Mouse (Mus musculus) embryonic facial prominence, embryonic 11.5 days (tissue): Measurements from ENCODE around the gene Pfkp. TPM values are rescaled to one million over a fixed set of nuclear protein-coding genes. Genes with fewer than 3 reads are reported as not detected.

Experiments used
- ATAC-seq: fragments of 200-750 bp; cut with Nextera tagmentation; replicated peaks from 2 replicates; pipeline ENCODE4 v1.8.0; 2017; ENCODE audit warnings: low read depth; ENCODE audit not compliant: insufficient number of reproducible peaks, low FRiP score, low TSS enrichment
- DNase-seq: peaks from one replicate; pipeline ENCODE4 v3.0.0-alpha.2; 2015; ENCODE audit warnings: low spot score
- H3K27ac ChIP-seq: fragments of 300-500 bp; sonication (generic); replicated peaks from 2 replicates; pipeline ENCODE4 v1.5.1; 2014; ENCODE audit warnings: mild to moderate bottlenecking, low read depth, low read length, control low read depth
- H3K27me3 ChIP-seq: fragments of 300-500 bp; sonication (generic); 2 replicates; pipeline ENCODE4 v1.6.1; 2014; ENCODE audit warnings: mild to moderate bottlenecking, low read length, moderate library complexity, mixed read lengths; ENCODE audit not compliant: control insufficient read depth, insufficient read depth
- H3K36me3 ChIP-seq: fragments of 300-500 bp; sonication (generic); replicated peaks from 2 replicates; pipeline ENCODE4 v1.6.1; 2014; ENCODE audit warnings: low read depth, mild to moderate bottlenecking, low read length, moderate library complexity, mixed read lengths; ENCODE audit not compliant: control insufficient read depth, insufficient read depth
- H3K4me1 ChIP-seq: fragments of 300-500 bp; sonication (generic); 2 replicates; pipeline ENCODE4 v1.6.1; 2014; ENCODE audit warnings: low read length, mixed read lengths; ENCODE audit not compliant: control insufficient read depth, insufficient read depth
- H3K4me2 ChIP-seq: fragments of 300-500 bp; sonication (generic); 2 replicates; pipeline ENCODE4 v1.6.1; 2014; ENCODE audit warnings: low read depth, mild to moderate bottlenecking, control low read depth, low read length, moderate library complexity
- H3K4me3 ChIP-seq: fragments of 300-500 bp; sonication (generic); 2 replicates; pipeline ENCODE4 v1.5.1; 2014; ENCODE audit warnings: low read depth, low read length, control low read depth
- H3K9ac ChIP-seq: fragments of 300-500 bp; sonication (generic); replicated peaks from 2 replicates; pipeline ENCODE4 v1.6.1; 2014; ENCODE audit warnings: mild to moderate bottlenecking, control low read depth, low read length
- H3K9me3 ChIP-seq: fragments of 300-500 bp; sonication (generic); replicated peaks from 2 replicates; pipeline ENCODE4 v1.6.1; 2016; ENCODE audit warnings: mild to moderate bottlenecking, low read length, inconsistent platforms, mixed read lengths; ENCODE audit not compliant: control insufficient read depth
- WGBS: fragments of 180-500 bp; shearing (Covaris S2); extraction: QIAGEN DNeasy Blood & Tissue Kit; methylation state at CpG from one replicate; pipeline ENCODE4 v1.1.7; 2014; 5-methylcytosine and 5-hydroxymethylcytosine counted together
- polyA plus RNA-seq: library from polyadenylated mRNA; unstranded; fragments of >200 nt; fragmentation: Nextera tagmentation; extraction: Ambion mirVana; gene quantifications from 2 replicates; pipeline ENCODE4 v1.2.1, GENCODE M21; 2014

Gene Pfkp
- polyA plus RNA-seq, 1 experiment from 2014 or later = 16.7 TPM

DNA sequence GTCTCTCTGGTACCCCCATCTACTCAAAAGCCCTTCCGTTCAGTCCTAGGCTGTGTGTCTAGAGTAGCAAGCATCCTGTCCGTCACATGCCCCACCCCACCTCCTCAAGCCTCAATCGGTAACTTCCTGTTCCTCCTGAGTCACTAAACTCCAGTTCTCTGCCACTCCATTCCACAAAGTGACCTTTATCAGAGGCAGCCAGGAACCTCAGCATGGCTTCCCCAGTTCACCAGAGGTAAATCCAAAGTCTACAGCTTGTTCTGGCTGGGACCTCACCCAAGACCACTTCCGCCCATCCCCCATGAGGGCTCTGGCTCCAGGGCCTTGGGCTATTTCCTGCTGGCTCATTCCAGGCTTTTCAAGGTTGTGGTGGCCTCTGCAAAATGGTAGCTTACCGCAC lies 6.1 kb downstream of the Pfkp start:
- H3K27ac ChIP-seq = no peak overlapping the region
- no peak overlapping the region for H3K9ac ChIP-seq
- no peak overlapping the region for H3K4me3 ChIP-seq
- H3K4me2 ChIP-seq = no peak overlapping the region
- ATAC-seq = no peak
- no peaks in the 10 kb centered on the region for H3K4me1 ChIP-seq
- DNase-seq = no peak
- H3K36me3 ChIP-seq = no peaks in the 10 kb centered on the region
- H3K27me3 ChIP-seq = no peaks in the 10 kb centered on the region
- WGBS = 82% methylated on average over 5 of the region's 5 CpGs
- H3K9me3 ChIP-seq = no peaks in the 10 kb centered on the region

DNA sequence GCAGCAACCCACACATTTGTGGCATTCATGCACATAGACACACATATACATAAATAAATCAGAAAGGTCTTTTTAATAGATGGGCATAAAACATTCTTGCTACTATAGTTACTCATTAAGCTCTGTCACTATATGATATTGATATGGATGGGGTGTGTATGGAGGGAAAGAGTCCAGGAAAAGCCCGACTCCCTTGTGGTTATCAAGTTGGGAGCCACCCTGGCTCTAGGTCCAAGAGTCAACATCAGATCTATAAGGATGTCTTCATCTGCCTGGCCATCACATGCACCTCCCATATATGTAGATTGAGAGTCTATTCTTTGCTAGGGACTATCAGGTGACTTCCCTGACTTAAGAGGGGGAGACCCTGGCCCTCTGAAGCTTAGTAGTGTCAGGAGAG lies 7.1 kb downstream of the Pfkp start:
- ATAC-seq = no peak
- DNase-seq = no peak
- H3K4me2 ChIP-seq = no peak overlapping the region
- H3K9ac ChIP-seq = no peak overlapping the region
- H3K4me1 ChIP-seq = no peaks in the 10 kb centered on the region
- no peaks in the 10 kb centered on the region for H3K36me3 ChIP-seq
- WGBS = 92% methylated on average over 1 of the region's 1 CpGs
- H3K4me3 ChIP-seq = no peak overlapping the region
- no peaks in the 10 kb centered on the region for H3K27me3 ChIP-seq
- H3K9me3 ChIP-seq = no peaks in the 10 kb centered on the region
- no peak overlapping the region for H3K27ac ChIP-seq

DNA sequence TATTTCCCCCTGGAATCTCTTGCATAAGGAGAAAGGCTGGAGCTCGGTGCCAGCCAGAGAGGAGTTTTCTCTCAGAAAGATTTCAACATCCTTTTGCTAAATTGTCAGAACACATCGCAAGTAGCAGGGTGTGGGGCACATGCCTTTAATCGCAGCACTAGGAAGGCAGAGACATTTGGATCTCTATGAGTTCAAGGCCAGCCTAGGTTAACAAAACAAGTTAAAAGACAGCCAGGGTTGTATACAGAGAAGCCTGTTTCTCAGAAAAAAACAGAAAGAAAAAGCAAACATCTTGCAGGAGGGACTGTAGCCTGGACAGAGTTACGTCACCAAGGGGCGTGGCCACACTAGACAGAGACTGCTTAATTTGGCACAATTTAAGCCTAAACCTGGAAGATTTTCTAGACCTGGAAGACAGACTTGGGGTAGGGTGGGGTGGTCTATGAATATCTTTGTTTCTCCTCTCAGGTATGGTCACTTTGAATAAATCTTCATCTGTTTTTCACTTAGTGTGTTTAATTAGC lies 9.0 kb downstream of the Pfkp start:
- H3K9ac ChIP-seq = no peak overlapping the region
- no peak overlapping the region for H3K27ac ChIP-seq
- H3K4me2 ChIP-seq = no peak overlapping the region
- no peaks in the 10 kb centered on the region for H3K36me3 ChIP-seq
- no peak for ATAC-seq
- 73% methylated on average over 5 of the region's 5 CpGs for WGBS
- no peaks in the 10 kb centered on the region for H3K9me3 ChIP-seq
- no peaks in the 10 kb centered on the region for H3K27me3 ChIP-seq
- no peak overlapping the region for H3K4me3 ChIP-seq
- DNase-seq = no peak
- H3K4me1 ChIP-seq = no peaks in the 10 kb centered on the region

DNA sequence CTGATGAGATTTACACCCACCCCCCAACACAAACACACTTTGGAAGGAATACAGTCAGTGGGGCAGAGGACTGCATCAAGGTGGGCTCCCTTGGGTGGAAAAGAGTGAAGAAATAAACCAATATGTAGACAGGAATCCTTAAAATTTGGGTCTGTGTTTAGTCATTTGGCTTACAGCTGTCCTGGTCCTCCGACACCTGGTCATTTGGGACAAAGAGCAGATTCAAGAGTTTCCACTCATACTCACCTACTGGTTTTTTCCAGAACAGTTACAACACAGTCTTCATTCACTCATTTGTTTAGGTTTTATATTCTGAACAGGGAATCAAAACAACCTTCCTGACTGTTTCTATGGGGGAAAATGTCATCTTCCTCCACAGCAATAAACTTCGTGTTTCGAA lies 9.6 kb downstream of the Pfkp start:
- Histone ChIP-seq H3K4me3 (no peak overlapping the region), H3K27me3 (no peaks in the 10 kb centered on the region), H3K4me1 (no peaks in the 10 kb centered on the region), H3K9me3 (no peaks in the 10 kb centered on the region), H3K36me3 (no peaks in the 10 kb centered on the region), H3K9ac (no peak overlapping the region), H3K27ac (no peak overlapping the region), H3K4me2 (no peak overlapping the region)
- DNase-seq (no peak), ATAC-seq (no peak)
- 73% methylated on average over 3 of the region's 3 CpGs for WGBS

DNA sequence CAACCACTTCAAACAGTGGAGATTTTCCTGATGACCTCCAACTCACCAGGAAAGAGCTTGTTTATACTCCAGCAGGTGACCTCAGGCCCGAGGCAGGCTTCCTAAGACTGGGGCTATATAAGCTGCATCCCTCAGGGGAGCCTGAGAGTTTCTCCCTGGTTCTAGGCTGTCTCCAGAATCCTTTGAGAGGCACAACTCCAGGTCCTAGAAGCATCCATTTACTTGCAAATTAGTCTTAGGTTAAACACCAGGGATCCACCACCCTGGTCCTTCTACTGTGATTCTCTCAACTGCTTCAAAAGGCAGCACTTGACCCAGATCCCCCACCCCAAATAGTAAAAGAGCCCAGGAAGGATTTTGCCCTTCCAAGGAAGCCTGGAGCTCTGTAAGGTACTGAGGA lies 10.2 kb downstream of the Pfkp start:
- H3K4me1 ChIP-seq = no peaks in the 10 kb centered on the region
- no peak overlapping the region for H3K4me2 ChIP-seq
- H3K36me3 ChIP-seq = no peaks in the 10 kb centered on the region
- no peak overlapping the region for H3K9ac ChIP-seq
- no peaks in the 10 kb centered on the region for H3K27me3 ChIP-seq
- 29% methylated on average over 1 of the region's 1 CpGs for WGBS
- no peak for ATAC-seq
- no peak overlapping the region for H3K27ac ChIP-seq
- no peak overlapping the region for H3K4me3 ChIP-seq
- H3K9me3 ChIP-seq = no peaks in the 10 kb centered on the region
- DNase-seq = no peak

DNA sequence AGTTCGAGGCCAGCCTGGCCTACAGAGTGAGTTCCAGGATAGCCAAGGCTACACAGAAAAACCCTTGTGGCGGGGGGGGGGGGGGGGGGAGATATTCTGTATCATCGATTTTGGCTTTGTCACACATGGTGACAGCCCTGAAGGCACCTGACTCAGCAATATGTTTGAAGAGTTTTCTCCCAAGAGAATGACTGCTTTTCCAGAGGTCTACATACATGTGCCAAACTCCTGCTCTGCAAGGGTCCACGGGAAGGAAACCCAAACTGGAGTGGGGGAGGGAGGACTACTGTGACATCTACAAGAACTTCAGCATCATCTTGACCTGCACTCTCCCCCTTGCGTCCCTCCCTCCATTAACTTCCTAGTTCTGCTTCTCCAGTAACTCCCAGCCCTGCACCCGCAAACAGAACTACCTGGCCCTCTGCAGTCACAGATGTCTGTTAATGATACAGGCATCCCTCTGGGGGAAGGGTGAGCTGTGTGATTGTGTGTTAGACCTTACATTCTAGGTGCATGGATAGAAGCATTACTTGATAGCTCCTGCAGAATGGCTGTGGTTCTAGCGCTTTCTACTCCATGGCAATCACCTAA lies 10.9 kb downstream of the Pfkp start:
- 85% methylated on average over 7 of the region's 7 CpGs for WGBS
- Histone ChIP-seq H3K36me3 (no peaks in the 10 kb centered on the region), H3K9ac (no peak overlapping the region), H3K27me3 (no peaks in the 10 kb centered on the region), H3K27ac (no peak overlapping the region), H3K4me3 (no peak overlapping the region), H3K9me3 (no peaks in the 10 kb centered on the region), H3K4me2 (no peak overlapping the region), H3K4me1 (no peaks in the 10 kb centered on the region)
- ATAC-seq = no peak
- no peak for DNase-seq

DNA sequence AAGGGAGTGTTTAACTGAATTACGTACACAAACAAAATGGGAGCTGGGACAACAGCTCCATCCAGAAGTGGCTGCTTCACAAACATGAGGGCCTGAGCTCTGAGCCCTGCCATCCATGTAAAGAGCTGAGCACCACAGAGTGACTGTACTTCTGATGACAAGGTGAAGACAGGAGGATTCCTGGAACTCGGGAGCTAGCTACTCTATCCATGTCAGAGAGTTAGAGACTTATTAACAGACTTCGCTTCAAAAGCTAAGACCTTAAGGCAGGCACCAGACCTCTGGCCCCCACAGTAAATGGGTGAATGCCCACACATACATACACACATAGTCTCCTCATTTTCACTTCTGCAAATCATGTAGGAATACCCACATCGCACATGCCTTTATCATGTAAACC lies 11.6 kb downstream of the Pfkp start:
- Histone ChIP-seq H3K36me3 (no peaks in the 10 kb centered on the region), H3K4me1 (no peaks in the 10 kb centered on the region), H3K9me3 (no peaks in the 10 kb centered on the region), H3K4me2 (no peak overlapping the region), H3K9ac (no peak overlapping the region), H3K27ac (no peak overlapping the region), H3K27me3 (no peaks in the 10 kb centered on the region), H3K4me3 (no peak overlapping the region)
- 80% methylated on average over 4 of the region's 4 CpGs for WGBS
- DNase-seq = no peak
- ATAC-seq = no peak

DNA sequence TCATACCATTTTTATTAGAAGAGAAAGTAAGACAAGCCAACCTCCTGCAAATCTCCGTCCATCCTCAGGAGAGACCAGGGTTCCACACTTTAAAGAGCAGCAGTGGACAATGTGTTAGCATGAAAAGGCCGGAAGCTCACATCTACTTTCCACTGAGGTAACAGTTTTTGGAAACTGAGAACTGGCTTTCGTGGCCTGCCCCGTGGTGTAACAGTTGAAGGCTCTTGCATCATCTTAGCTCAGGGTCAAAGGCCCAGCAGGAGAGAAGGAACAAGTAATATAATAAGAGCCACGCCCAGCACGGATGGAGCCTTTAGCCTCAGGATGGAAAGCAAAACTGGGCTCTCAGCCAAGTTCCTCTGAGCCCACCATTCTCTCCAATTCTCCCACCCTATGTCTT lies 12.1 kb downstream of the Pfkp start:
- no peaks in the 10 kb centered on the region for H3K27me3 ChIP-seq
- DNase-seq = no peak
- no peaks in the 10 kb centered on the region for H3K36me3 ChIP-seq
- no peak overlapping the region for H3K27ac ChIP-seq
- no peaks in the 10 kb centered on the region for H3K9me3 ChIP-seq
- H3K4me3 ChIP-seq = no peak overlapping the region
- no peak for ATAC-seq
- H3K9ac ChIP-seq = no peak overlapping the region
- H3K4me2 ChIP-seq = no peak overlapping the region
- H3K4me1 ChIP-seq = no peaks in the 10 kb centered on the region
- WGBS = 68% methylated on average over 6 of the region's 6 CpGs
